Mouse (Mus musculus) liver, embryonic 12.5 days (tissue): ENCODE measurements around the gene Gab3. TPM values are rescaled to one million over a fixed set of nuclear protein-coding genes. Genes with fewer than 3 reads are reported as not detected.
"Not testable (repeated sequence)": the region's sequence is repeated elsewhere in the genome, so short reads cannot be mapped to it uniquely, and the experiment has no call there.

Experiments
- ATAC-seq: fragments of 200-750 bp; cut with Nextera tagmentation; 2 replicates; pipeline ENCODE4 v1.8.0; 2017; ENCODE audit warnings: moderate number of reproducible peaks, mild to moderate bottlenecking, moderate library complexity
- H3K27ac ChIP-seq: fragments of 300-500 bp; sonication (generic); 2 replicates; pipeline ENCODE4 v1.5.1; 2016; ENCODE audit warnings: mild to moderate bottlenecking
- H3K27me3 ChIP-seq: fragments of 300-500 bp; sonication (generic); replicated peaks from 2 replicates; pipeline ENCODE4 v1.6.1; 2016; ENCODE audit warnings: mild to moderate bottlenecking, moderate library complexity
- H3K36me3 ChIP-seq: fragments of 300-500 bp; sonication (generic); 2 replicates; pipeline ENCODE4 v1.6.1; 2016; ENCODE audit warnings: mild to moderate bottlenecking, moderate library complexity
- H3K4me1 ChIP-seq: fragments of 300-500 bp; sonication (generic); 2 replicates; pipeline ENCODE4 v1.6.1; 2016
- H3K4me2 ChIP-seq: fragments of 300-500 bp; sonication (generic); 2 replicates; pipeline ENCODE4 v1.6.1; 2016; ENCODE audit warnings: mild to moderate bottlenecking, moderate library complexity
- H3K4me3 ChIP-seq: fragments of 300-500 bp; sonication (generic); 2 replicates; pipeline ENCODE4 v1.5.1; 2016; ENCODE audit warnings: mild to moderate bottlenecking, moderate library complexity
- H3K9ac ChIP-seq: fragments of 300-500 bp; sonication (generic); 2 replicates; pipeline ENCODE4 v1.6.1; 2016; ENCODE audit warnings: mild to moderate bottlenecking, moderate library complexity
- H3K9me3 ChIP-seq: fragments of 300-500 bp; sonication (generic); replicated peaks from 2 replicates; pipeline ENCODE4 v1.6.1; 2016; ENCODE audit warnings: mild to moderate bottlenecking, moderate library complexity
- WGBS: fragments of 180-500 bp; shearing (Covaris S2); methylation state at CpG from one replicate; pipeline ENCODE4 v1.1.7; 2016; ENCODE audit not compliant: insufficient replicate concordance; 5-methylcytosine and 5-hydroxymethylcytosine counted together
- polyA plus RNA-seq: library from polyadenylated mRNA; unstranded; fragments of >200 nt; fragmentation: Nextera tagmentation; extraction: Ambion mirVana; gene quantifications from 2 replicates; pipeline ENCODE4 v1.2.1, GENCODE M21; 2016

The Gab3 gene
- polyA plus RNA-seq, 1 experiment from 2014 or later: 1.4 TPM

DNA sequence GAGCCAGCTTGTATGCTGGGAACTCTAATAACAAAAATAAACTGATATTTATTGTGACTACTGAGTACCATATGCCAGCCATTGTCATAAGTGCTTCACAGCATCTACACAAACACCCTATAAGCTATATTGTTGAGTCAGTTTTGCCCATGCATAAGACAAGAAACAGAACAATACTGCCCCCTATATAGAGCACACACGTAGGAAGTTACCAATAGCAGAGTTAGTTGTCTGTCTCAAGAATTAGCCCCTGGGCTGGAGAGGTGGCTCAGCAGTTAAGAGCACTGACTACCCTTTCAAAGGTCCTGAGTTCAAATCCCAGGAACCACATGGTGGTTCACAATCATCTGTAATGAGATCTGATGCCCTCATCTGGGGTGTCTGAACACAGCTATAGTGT, 396 bp upstream of the Gab3 start:
- Histone ChIP-seq H3K36me3 (no peaks in the 10 kb centered on the region), H3K4me1 (peaks cover 5% of the 10 kb centered on the region; the same call in 1 of the 2 replicates), H3K27ac (no peak overlapping the region), H3K4me2 (no peak overlapping the region), H3K9me3 (no peaks in the 10 kb centered on the region), H3K9ac (no peak overlapping the region), H3K4me3 (no peak overlapping the region), H3K27me3 (no peaks in the 10 kb centered on the region)
- 10% methylated on average over 1 of the region's 1 CpGs for WGBS
- ATAC-seq: no peak

DNA sequence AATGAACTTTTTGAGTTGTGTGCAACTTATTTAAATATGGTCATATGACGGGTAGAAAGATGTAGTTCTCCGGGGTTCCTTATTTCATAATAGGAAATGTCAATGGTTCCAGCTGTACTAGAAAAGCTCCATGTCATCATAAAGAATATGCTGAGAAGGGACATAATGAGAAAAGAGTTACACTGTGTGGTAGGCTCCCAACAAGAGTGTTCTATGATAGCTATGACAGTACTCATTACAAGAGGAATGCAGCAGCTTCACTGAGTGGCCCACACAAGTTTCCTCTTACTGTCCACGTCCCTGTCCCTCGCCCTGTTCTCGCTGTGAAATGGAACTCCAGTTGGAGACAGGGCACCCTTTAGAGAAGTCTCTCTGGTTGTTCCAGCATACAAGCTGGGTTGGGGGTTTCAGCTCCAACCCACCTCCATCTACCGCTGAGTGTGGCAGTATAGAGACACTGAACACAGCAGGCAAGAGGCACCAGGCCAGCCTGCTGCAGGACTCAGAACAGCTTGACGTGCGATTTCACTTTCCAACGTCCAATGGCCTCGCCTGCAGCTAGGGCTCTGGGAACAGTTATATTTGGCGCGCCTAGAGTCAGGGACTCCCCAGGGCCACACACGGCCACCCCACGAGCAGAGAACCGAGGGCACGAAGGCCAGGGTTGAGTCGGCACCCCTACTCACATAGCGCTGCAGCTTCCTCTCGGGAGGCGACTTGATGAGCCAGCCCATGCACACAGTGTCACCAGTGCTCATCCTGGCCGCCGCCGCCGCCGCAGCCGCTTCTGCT, 1.1 kb downstream of the Gab3 start:
- Histone ChIP-seq H3K9ac (peak overlapping the region; percentile 68), H3K4me2 (peak overlapping the region; percentile 73), H3K9me3 (no peaks in the 10 kb centered on the region), H3K4me1 (peaks cover 5% of the 10 kb centered on the region; the same call in 1 of the 2 replicates), H3K36me3 (no peaks in the 10 kb centered on the region), H3K27ac (no peak overlapping the region; the same call in 1 of the 2 replicates), H3K4me3 (peak overlapping the region; percentile 63), H3K27me3 (no peaks in the 10 kb centered on the region)
- ATAC-seq: peak; percentile 84
- 14% methylated on average over 26 of the region's 26 CpGs for WGBS

DNA sequence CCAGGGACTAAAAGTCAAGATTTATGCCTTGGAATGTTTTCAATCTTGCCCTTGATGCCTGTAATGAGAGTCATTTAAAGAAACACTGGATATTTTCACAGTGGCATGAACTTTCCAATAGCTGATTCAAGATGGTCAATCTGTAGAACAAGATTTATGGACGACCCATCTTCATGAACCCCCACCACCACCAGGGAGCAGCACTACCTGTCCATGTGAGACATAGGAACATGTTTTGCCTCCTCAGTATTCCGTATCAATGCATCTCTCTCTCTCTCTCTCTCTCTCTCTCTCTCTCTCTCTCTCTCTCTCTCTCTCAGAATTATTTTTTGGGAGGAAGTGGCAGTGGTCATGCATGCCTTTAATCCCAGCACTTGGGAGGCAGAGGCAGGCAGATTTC, 2.9 kb downstream of the Gab3 start:
- H3K4me2 ChIP-seq: no peak overlapping the region
- H3K27ac ChIP-seq: no peak overlapping the region
- H3K36me3 ChIP-seq: no peaks in the 10 kb centered on the region
- no peak overlapping the region for H3K9ac ChIP-seq
- ATAC-seq: no peak
- H3K27me3 ChIP-seq: no peaks in the 10 kb centered on the region
- peaks cover 5% of the 10 kb centered on the region; the same call in 1 of the 2 replicates for H3K4me1 ChIP-seq
- no peak overlapping the region for H3K4me3 ChIP-seq
- 30% methylated on average over 2 of the region's 2 CpGs for WGBS
- H3K9me3 ChIP-seq: no peaks in the 10 kb centered on the region

DNA sequence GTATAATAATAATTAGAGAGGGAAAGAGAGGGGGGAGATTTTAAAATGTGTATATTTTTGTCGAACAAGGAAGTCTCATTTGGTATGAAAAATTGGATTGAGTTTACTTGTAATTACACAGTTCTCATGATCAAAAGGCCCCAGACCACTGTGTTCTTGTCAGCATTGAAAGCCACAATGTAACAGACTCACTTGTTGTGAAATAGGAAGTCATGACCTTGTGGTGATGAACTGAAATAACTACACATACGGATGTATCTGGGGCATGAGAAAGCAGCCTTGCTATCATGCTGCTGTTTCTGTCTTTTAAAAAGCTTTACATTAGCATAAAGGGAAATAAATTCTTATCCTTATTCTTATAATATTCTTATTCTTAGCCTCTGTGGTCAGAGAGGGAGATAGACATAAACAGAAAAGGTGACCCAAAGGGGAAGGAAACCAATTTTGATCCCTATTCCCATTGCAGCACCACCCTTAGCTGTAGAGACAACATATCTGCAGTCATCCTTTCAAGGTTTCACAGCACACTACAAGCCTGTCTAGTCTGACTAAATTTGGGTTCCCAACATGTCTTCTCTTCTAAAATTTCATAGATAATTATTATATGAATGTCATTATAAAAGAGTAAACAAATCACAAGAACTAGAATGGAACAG, 29.0 kb downstream of the Gab3 start:
- H3K27ac ChIP-seq: no peak overlapping the region
- 48% methylated on average over 2 of the region's 2 CpGs for WGBS

DNA sequence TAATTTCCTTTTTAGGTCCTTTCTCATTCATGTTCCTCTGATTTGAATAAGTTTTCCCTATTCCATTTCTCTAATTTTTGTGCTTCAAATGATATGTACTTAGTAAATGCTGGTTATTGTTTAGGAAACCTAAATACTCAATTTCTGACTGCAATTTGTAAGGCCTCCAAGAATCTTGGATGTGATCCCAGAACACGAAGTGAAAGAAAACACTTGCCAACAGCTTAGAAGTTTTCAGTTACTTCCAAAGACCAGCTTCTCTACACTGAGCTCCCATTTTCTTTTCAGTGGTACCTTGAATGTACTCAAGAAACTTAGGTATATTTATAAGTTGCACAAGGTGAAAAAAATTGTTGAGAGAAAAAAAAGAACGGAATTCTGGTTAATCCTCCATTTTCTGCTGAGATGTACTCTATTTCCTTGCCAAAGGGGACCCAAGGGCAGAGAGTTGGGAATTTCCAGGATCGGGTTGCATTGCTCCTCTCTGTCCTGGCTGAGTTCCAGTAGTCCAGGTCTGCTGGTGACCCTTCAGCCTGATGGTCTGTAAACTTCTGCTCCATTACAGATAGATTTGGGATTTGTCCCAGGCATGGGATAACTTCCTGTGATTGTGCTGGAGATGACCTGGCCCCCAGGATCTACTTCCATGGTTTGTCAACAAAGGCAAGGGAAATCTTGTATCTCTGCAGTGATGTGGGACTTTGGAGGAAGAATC, 38.2 kb downstream of the Gab3 start:
- H3K27ac ChIP-seq: no peak overlapping the region
- no peak for ATAC-seq

More for the DNA sequence above, 29.0 kb downstream of the Gab3 start:
- H3K27me3 ChIP-seq: no peaks in the 10 kb centered on the region
- H3K9me3 ChIP-seq: no peaks in the 10 kb centered on the region
- no peaks in the 10 kb centered on the region for H3K4me1 ChIP-seq
- no peaks in the 10 kb centered on the region for H3K36me3 ChIP-seq
- H3K4me3 ChIP-seq: no peak overlapping the region
- H3K9ac ChIP-seq: no peak overlapping the region
- H3K4me2 ChIP-seq: no peak overlapping the region
- ATAC-seq: no peak

DNA sequence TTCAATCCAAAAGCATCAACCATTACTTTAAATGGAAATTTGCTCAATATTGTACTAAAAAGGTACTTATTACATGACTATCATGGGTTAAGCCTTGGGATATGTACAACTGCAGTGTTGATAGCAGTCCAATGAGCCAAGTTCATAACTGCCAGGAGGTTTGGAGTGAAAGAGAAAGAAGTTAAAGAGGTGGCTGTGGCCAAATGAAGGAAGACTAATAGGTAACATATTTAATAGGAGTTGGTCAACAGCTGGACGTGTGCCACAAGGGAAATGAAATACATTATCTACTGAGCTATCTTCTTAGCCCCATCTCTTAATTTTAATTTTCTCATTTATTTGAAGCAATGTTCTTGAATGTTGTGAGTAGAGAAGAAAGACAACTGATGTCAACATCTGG, 39.3 kb downstream of the Gab3 start:
- no peak for ATAC-seq
- H3K27ac ChIP-seq: no peak overlapping the region
- 48% methylated on average over 1 of the region's 1 CpGs for WGBS
- no peaks in the 10 kb centered on the region for H3K36me3 ChIP-seq
- no peaks in the 10 kb centered on the region for H3K9me3 ChIP-seq
- H3K4me3 ChIP-seq: no peak overlapping the region
- H3K4me2 ChIP-seq: no peak overlapping the region
- H3K4me1 ChIP-seq: no peaks in the 10 kb centered on the region
- no peaks in the 10 kb centered on the region for H3K27me3 ChIP-seq
- H3K9ac ChIP-seq: no peak overlapping the region

More for the DNA sequence above, 38.2 kb downstream of the Gab3 start:
- H3K4me3 ChIP-seq: no peak overlapping the region
- no peaks in the 10 kb centered on the region for H3K9me3 ChIP-seq
- no peak overlapping the region for H3K9ac ChIP-seq
- no peaks in the 10 kb centered on the region for H3K36me3 ChIP-seq
- no peaks in the 10 kb centered on the region for H3K4me1 ChIP-seq
- H3K4me2 ChIP-seq: no peak overlapping the region
- H3K27me3 ChIP-seq: no peaks in the 10 kb centered on the region
- WGBS: 45% methylated on average over 3 of the region's 3 CpGs

DNA sequence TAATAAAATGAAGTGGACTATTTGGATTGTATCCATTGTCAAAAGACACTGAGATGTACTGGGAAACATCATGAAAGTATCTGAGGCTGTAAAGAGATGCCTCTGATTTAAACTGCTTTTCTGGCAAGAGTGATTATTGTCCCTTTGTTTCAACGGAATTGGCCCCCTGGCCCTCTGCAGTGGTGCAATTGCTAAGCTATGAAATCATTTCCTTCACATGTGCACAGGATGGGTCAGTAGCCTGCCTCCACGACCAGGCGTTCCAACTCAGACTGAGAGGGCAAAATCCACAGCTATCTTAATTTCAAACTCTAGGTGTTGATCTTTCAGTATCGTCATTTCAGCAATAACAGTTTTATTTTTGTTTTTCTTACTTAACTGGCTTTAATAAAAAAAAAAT, 40.7 kb downstream of the Gab3 start:
- 40% methylated on average over 4 of the region's 4 CpGs for WGBS
- no peak overlapping the region for H3K4me2 ChIP-seq

DNA sequence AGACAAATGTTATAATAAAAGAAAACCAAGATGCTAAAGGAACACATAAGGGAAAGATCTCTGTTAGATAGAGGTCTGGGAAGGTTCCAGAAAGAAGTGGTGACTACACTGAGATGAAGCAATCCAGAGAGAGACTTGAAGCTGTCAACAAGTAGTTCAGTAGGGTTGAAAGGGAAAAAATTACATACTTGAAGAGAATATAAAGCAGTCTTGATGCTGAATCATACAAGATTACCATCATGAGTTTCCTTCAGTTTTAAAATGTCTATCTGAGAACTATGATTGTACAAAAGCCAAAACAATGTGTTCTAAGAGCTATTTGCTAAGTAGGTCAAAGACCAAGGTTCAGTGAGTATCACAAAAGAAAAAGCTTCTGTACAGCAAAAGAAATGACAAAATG, 48.6 kb downstream of the Gab3 start:
- H3K9me3 ChIP-seq: no peaks in the 10 kb centered on the region
- H3K27me3 ChIP-seq: no peaks in the 10 kb centered on the region

More for the DNA sequence above, 40.7 kb downstream of the Gab3 start:
- H3K9me3 ChIP-seq: no peaks in the 10 kb centered on the region
- ATAC-seq: no peak
- no peak overlapping the region for H3K9ac ChIP-seq
- H3K27ac ChIP-seq: no peak overlapping the region
- H3K36me3 ChIP-seq: no peaks in the 10 kb centered on the region
- no peaks in the 10 kb centered on the region for H3K4me1 ChIP-seq
- no peak overlapping the region for H3K4me3 ChIP-seq
- no peaks in the 10 kb centered on the region for H3K27me3 ChIP-seq

DNA sequence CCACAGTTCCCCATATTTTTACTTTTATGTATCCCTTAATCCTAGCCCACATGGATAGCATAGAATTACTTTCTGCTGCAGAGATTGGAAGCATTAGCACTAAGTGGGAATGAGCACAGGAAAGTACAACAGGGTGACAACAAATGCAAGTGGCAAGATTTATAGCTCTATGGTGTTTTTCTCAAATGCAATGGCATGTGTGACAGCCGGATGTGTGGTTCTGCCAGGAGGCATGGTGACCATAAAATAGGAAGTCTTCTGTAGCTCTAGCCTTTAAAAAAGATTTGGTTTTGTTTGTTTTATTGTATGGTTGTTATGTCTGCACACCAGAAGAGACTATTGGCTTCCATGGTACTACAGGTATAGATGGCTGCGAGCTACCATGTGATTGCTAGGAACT, 50.1 kb downstream of the Gab3 start:
- Histone ChIP-seq H3K4me1 (no peaks in the 10 kb centered on the region), H3K4me3 (no peak overlapping the region), H3K9ac (no peak overlapping the region), H3K27ac (no peak overlapping the region), H3K9me3 (no peaks in the 10 kb centered on the region), H3K4me2 (no peak overlapping the region), H3K36me3 (no peaks in the 10 kb centered on the region), H3K27me3 (no peaks in the 10 kb centered on the region)
- ATAC-seq: no peak
- WGBS: 71% methylated on average over 2 of the region's 2 CpGs

More for the DNA sequence above, 48.6 kb downstream of the Gab3 start:
- H3K4me1 ChIP-seq: no peaks in the 10 kb centered on the region
- no peak overlapping the region for H3K9ac ChIP-seq
- H3K36me3 ChIP-seq: no peaks in the 10 kb centered on the region
- no peak overlapping the region for H3K27ac ChIP-seq
- no peak overlapping the region for H3K4me3 ChIP-seq
- no peak for ATAC-seq
- H3K4me2 ChIP-seq: no peak overlapping the region

DNA sequence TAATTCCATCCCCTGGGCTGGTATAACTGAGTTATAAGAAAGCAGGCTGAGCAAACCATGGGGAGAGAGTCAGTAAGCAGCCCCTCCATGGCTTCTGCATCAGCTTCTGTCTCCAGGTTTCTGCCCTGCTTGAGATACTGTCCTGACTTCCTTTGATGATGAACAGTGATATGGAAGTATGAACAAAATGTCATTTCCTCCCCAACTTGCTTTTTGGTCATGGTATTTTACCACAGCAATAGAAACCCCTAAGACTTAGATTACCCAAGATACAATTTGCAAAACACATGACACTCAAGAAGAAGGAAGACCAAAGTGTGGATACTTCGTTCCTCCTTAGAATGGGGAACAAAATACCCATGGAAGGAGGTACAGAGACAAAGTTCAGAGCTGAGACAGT, 51.2 kb downstream of the Gab3 start:
- H3K4me3 ChIP-seq, H3K27ac ChIP-seq, H3K36me3 ChIP-seq, H3K9me3 ChIP-seq, H3K4me1 ChIP-seq, ATAC-seq, H3K4me2 ChIP-seq, H3K27me3 ChIP-seq, H3K9ac ChIP-seq: not testable (repeated sequence)
- 20% methylated on average over 1 of the region's 1 CpGs for WGBS

DNA sequence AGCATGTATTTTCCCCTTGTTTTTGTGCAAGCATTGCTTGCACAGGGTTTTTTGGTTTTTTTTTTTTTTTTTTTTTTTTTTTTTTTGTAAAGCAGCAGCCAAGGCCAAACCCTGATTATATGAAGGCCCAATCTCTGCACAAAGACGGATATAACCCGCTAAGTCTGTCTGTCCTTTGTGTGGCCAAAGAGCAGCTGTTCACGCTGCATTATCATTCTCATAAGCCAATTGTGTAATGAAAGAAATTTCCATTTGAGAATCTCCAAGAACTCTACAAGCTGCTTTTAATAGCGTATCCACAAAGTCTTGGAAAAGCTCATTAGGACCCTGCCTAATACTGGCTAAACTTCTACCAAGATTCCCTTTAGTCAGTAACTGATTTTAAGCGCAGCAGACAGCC, 101.5 kb downstream of the Gab3 start:
- Histone ChIP-seq H3K36me3 (no peaks in the 10 kb centered on the region), H3K9ac (no peak overlapping the region), H3K27me3 (no peaks in the 10 kb centered on the region), H3K27ac (no peak overlapping the region), H3K9me3 (no peaks in the 10 kb centered on the region), H3K4me2 (no peak overlapping the region), H3K4me1 (no peaks in the 10 kb centered on the region), H3K4me3 (no peak overlapping the region)
- no peak for ATAC-seq
- WGBS: 80% methylated on average over 5 of the region's 5 CpGs

DNA sequence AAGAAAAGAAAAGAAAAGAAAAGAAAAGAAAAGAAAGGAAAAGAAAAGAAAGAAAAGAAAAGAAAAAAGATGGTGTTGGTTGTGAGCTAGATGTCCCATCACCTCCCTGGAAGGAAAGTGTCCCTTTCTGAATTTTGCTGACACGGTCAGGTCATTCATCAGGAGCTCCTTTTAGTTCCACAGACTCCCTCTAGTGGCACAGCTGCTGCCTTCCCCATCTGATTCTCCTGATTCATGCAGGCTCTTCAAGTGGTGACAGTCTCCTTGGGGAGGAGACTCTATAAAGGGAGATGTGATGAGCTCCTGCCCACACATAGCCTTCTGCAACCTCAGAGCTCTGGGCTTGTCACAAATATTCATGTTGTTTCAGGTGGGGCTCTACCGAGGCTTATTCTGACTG, 122.4 kb downstream of the Gab3 start:
- H3K9ac ChIP-seq, H3K4me3 ChIP-seq, ATAC-seq, H3K9me3 ChIP-seq, H3K27me3 ChIP-seq, H3K27ac ChIP-seq, H3K36me3 ChIP-seq, H3K4me2 ChIP-seq, H3K4me1 ChIP-seq: not testable (repeated sequence)
- 0% methylated on average over 1 of the region's 2 CpGs for WGBS
